Mouse (Mus musculus): Measurements from ENCODE around the gene Mib2.

DNA sequence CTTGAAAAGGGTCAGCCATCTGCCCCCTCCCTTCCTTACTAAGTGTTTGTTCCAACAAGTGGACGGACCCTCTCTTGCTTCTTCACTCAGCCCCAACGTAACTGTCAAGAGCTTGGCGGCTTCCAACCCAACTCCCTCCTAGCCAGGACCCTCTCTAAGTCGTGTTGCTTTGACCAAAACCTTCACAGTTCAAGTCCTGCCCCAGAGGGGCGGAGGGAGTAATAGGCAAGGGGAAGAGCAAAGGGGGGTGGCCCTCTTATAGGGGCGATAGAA, 14.9 kb downstream of the Mib2 start:
- no peak for TF ChIP-seq GATA1 (IDR thresholded peaks at IDR 0.05; ENCODE audit: low read length)
- TF ChIP-seq TAL1 (IDR thresholded peaks at IDR 0.05; ENCODE audit: low read length) = no peak
